Mouse (Mus musculus): ENCODE data around the gene Hoxd9.

DNA sequence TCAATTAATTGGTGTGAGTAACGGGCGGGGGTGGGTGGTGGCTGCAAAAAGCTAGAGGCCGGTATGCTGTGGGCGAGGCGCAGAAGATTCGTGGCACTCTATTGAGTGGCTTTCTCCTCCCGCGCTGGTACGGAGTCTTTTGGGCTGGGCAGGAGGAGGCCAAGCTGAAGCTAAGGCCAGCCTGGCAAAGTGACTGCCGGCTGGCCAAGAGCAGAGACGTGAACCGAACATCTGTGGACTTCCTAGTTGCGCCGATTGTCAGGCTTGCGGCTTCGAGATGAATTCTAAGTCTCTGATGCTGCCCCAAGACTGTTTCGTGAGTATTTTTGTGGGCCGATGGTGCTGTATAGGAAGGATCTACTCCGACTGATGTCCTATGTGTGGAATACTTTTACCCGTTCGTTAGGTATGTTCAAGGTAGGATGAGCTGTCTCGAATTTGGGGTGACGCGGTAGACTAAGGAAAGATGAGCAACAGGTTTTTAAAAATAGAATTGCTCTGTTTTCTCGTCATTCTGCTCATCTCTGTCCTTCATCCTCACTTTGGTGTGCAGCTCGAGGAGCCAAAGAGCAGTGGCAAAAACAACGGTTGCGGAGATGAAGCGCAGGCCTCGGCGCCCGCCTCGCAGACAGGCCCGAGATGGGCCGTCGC, 30.2 kb upstream of the Hoxd9 start:
- TF ChIP-seq CTCF (conservative IDR thresholded peaks at IDR 0.05; ENCODE audit: insufficient read depth, insufficient read length, low read depth, low read length) (no peak), POLR2A (IDR thresholded peaks at IDR 0.05; ENCODE audit: low read depth, low read length) (no peak)

Data from kidney, adult 2 months (tissue).